Mouse (Mus musculus): ENCODE data around the gene Gdf15. TPM values are rescaled to one million over a fixed set of nuclear protein-coding genes. Genes with fewer than 3 reads are reported as not detected.

Gdf15 gene
- polyA plus RNA-seq (2017; shearing (Covaris generic)) = under 1 TPM in 1 of 2 experiments, not detected in 1; 0.54 TPM

GRCm38 (mm10) chr8:70632346-70632892, at the start of gene Gdf15:
Gene Gdf15, minus strand, starts transcription at chr8:70632456.

GRCm38 (mm10) chr8:70673079-70673856, 41.0 kb upstream of the Gdf15 start, which contains the start of gene Lsm4:
Gene Lsm4, plus strand, starts transcription at chr8:70673248.

GRCm38 (mm10) chr8:70660273-70660725, 28.0 kb upstream of the Gdf15 start, which contains the start of gene Pgpep1:
Gene Pgpep1, minus strand, starts transcription at chr8:70660388.

GRCm38 (mm10) chr8:70615894-70616293, 16.4 kb downstream of the Gdf15 start, which contains the start of gene Lrrc25:
Gene Lrrc25, plus strand, starts transcription at chr8:70616155.

GRCm38 (mm10) chr8:70608749-70609367, 23.4 kb downstream of the Gdf15 start, which contains the start of gene Ssbp4:
Gene Ssbp4, minus strand, starts transcription at chr8:70608872.

GRCm38 (mm10) chr8:70593961-70594609, 38.2 kb downstream of the Gdf15 start, which contains the start of gene Isyna1:
Gene Isyna1, plus strand, starts transcription at chr8:70594373.

Other genes with a start within 250 kb of the Gdf15 start
- gene Crtc1, start 192.9 kb downstream of the Gdf15 start, polyA plus RNA-seq (2017; shearing (Covaris generic)) = 10 to 100 TPM; 14.4 to 21.9 TPM
- gene Klhl26, start 155.5 kb downstream of the Gdf15 start, polyA plus RNA-seq (2017; shearing (Covaris generic)) = 10 to 100 TPM; 18.0 TPM
- gene Tmem59l, start 145.1 kb downstream of the Gdf15 start, polyA plus RNA-seq (2017; shearing (Covaris generic)) = not detected
- gene Crlf1, start 139.3 kb downstream of the Gdf15 start, polyA plus RNA-seq (2017; shearing (Covaris generic)) = under 1 TPM; 0.42 to 0.76 TPM
- gene Rex1bd, start 125.7 kb downstream of the Gdf15 start, polyA plus RNA-seq (2017; shearing (Covaris generic)) = 100 to 1,000 TPM; 103 to 115 TPM
- 100 to 1,000 TPM; 859 to 975 TPM for gene Uba52, start 121.7 kb downstream of the Gdf15 start, polyA plus RNA-seq (2017; shearing (Covaris generic))
- 100 to 1,000 TPM; 362 to 377 TPM for gene Fkbp8, start 104.7 kb downstream of the Gdf15 start, polyA plus RNA-seq (2017; shearing (Covaris generic))
- gene Kxd1, start 104.5 kb downstream of the Gdf15 start, polyA plus RNA-seq (2017; shearing (Covaris generic)) = 10 to 100 TPM; 75.4 to 87.4 TPM
- 10 to 100 TPM; 25.3 to 30.2 TPM for gene Ell, start 93.0 kb downstream of the Gdf15 start, polyA plus RNA-seq (2017; shearing (Covaris generic))
- 100 to 1,000 TPM in 1 of 2 experiments, 10 to 100 TPM in 1; 83.1 to 103 TPM for gene Isyna1, start 38.1 kb downstream of the Gdf15 start, polyA plus RNA-seq (2017; shearing (Covaris generic))
- 100 to 1,000 TPM; 132 to 196 TPM for gene Ssbp4, start 23.6 kb downstream of the Gdf15 start, polyA plus RNA-seq (2017; shearing (Covaris generic))
- gene Lrrc25, start 16.3 kb downstream of the Gdf15 start, polyA plus RNA-seq (2017; shearing (Covaris generic)) = under 1 TPM; 0.22 to 0.49 TPM
- 1 to 10 TPM; 1.5 to 4.3 TPM for gene Pgpep1, start 27.9 kb upstream of the Gdf15 start, polyA plus RNA-seq (2017; shearing (Covaris generic))
- 100 to 1,000 TPM; 304 to 322 TPM for gene Lsm4, start 40.8 kb upstream of the Gdf15 start, polyA plus RNA-seq (2017; shearing (Covaris generic))
- 100 to 1,000 TPM; 739 to 832 TPM for gene Jund, start 66.5 kb upstream of the Gdf15 start, polyA plus RNA-seq (2017; shearing (Covaris generic))
- 1 to 10 TPM in 1 of 2 experiments, under 1 TPM in 1; 0.08 to 1.1 TPM for gene Iqcn, start 71.0 kb upstream of the Gdf15 start, polyA plus RNA-seq (2017; shearing (Covaris generic))
- gene Gm3336, start 86.1 kb upstream of the Gdf15 start, polyA plus RNA-seq (2017; shearing (Covaris generic)) = under 1 TPM in 1 of 2 experiments, not detected in 1; 0.56 TPM
- gene Pde4c, start 91.3 kb upstream of the Gdf15 start, polyA plus RNA-seq (2017; shearing (Covaris generic)) = under 1 TPM; 0.37 to 0.56 TPM
- 10 to 100 TPM; 11.1 to 17.4 TPM for gene Rab3a, start 122.2 kb upstream of the Gdf15 start, polyA plus RNA-seq (2017; shearing (Covaris generic))
- 10 to 100 TPM; 54.0 to 62.1 TPM for gene Mpv17l2, start 128.5 kb upstream of the Gdf15 start, polyA plus RNA-seq (2017; shearing (Covaris generic))
- 10 to 100 TPM; 26.3 to 34.1 TPM for gene Pik3r2, start 144.3 kb upstream of the Gdf15 start, polyA plus RNA-seq (2017; shearing (Covaris generic))
- gene Mast3, start 172.6 kb upstream of the Gdf15 start, polyA plus RNA-seq (2017; shearing (Covaris generic)) = 100 to 1,000 TPM in 1 of 2 experiments, 10 to 100 TPM in 1; 85.6 to 111 TPM
- gene Il12rb1, start 176.0 kb upstream of the Gdf15 start, polyA plus RNA-seq (2017; shearing (Covaris generic)) = 10 to 100 TPM; 36.1 to 48.8 TPM
- gene Arrdc2, start 207.3 kb upstream of the Gdf15 start, polyA plus RNA-seq (2017; shearing (Covaris generic)) = 10 to 100 TPM; 27.8 to 35.2 TPM
- under 1 TPM; 0.16 to 0.65 TPM for gene Kcnn1, start 230.8 kb upstream of the Gdf15 start, polyA plus RNA-seq (2017; shearing (Covaris generic))
- gene Ccdc124, start 241.5 kb upstream of the Gdf15 start, polyA plus RNA-seq (2017; shearing (Covaris generic)) = 10 to 100 TPM; 72.9 to 77.4 TPM